Mouse (Mus musculus): Measurements from ENCODE around the gene B3gntl1. TPM values are rescaled to one million over a fixed set of nuclear protein-coding genes. Genes with fewer than 3 reads are reported as not detected.

B3gntl1 gene
- not detected in 2 replicates for polyA plus RNA-seq (2012)

DNA sequence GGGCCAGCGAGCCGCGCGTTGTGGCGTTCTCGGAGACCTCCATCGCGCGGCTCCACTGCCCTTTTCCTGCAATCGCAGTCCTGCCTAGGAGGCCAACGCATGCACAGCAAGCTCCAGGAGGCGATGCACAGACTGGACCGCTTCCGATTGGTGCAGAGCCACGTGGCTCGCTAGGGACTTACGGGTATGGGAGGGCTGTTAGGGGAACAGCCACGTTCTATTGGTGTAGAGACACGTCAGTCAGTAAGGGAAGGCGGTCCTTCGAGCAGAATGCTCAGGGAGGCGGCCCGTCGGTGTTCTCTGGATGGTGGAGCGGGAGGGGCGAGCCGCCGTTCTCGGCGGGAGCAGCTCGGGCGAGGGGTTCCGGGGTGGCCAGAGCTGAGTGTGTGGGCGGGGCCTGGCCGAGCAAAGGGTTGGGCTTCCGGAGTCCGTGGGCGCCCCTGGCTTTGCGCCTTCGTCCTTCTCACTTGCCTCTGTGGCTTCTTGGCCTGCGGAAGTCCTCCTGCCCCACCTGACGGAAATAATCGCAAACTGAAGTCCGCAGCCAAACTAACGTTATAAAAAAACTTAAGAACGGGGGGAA, at the start of gene B3gntl1:
TSS of gene B3gntl1 (minus strand) at position 164 of the 583 bp plus-strand sequence.
- Histone ChIP-seq H3K4me3 (replicated peaks) (peak within 1 kb of the TSS; percentile 69), H3K9me3 (ENCODE audit: control insufficient read depth, low read length) (peaks cover 3% of the 10 kb centered on the region; the same call in 1 of the 2 replicates), H3K27me3 (ENCODE audit: control insufficient read depth) (no peaks in the 10 kb centered on the region), H3K4me1 (ENCODE audit: control insufficient read depth) (peaks cover 18% of the 10 kb centered on the region), H3K36me3 (ENCODE audit: control insufficient read depth) (no peaks in the 10 kb centered on the region)
- no peak for TF ChIP-seq GATA1 (IDR thresholded peaks at IDR 0.05; ENCODE audit: low read length)
- no peak for TF ChIP-seq TAL1 (IDR thresholded peaks at IDR 0.05; ENCODE audit: low read length)

DNA sequence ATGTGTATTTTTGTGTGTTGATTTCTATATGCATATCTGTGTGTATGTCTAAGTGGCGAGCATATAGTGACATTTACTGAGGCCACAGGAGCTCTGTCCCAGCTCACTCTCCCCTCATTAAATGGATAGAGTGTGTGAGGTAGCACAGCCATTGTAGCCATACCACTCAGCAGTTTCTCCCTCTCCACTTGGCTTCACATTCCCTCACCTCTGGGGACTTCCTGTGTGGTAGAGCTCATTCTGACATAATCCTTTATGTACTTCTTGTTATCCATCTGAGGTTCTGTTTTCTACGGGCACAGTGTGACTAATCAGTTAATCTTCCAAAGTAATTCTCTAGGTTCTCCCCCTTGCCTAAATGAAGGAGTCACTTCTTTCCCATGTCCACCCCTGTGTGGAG, 49.5 kb upstream of the B3gntl1 start:
- H3K9me3 ChIP-seq (ENCODE audit: control insufficient read depth, low read length) = no peaks in the 10 kb centered on the region
- no peaks in the 10 kb centered on the region for H3K36me3 ChIP-seq (ENCODE audit: control insufficient read depth)
- no peaks in the 10 kb centered on the region for H3K4me1 ChIP-seq (ENCODE audit: control insufficient read depth)
- H3K27me3 ChIP-seq (ENCODE audit: control insufficient read depth) = no peaks in the 10 kb centered on the region
- no peak overlapping the region for H3K4me3 ChIP-seq (replicated peaks)
- TF ChIP-seq TAL1 (IDR thresholded peaks at IDR 0.05; ENCODE audit: low read length) = no peak
- no peak for TF ChIP-seq GATA1 (IDR thresholded peaks at IDR 0.05; ENCODE audit: low read length)

GRCm38 (mm10) chr11:121720752-121721151, 47.8 kb upstream of the B3gntl1 start:
- Histone ChIP-seq H3K9me3 (ENCODE audit: control insufficient read depth, low read length) (no peaks in the 10 kb centered on the region), H3K4me3 (replicated peaks) (no peak overlapping the region), H3K4me1 (ENCODE audit: control insufficient read depth) (no peaks in the 10 kb centered on the region), H3K27me3 (ENCODE audit: control insufficient read depth) (no peaks in the 10 kb centered on the region), H3K36me3 (ENCODE audit: control insufficient read depth) (no peaks in the 10 kb centered on the region)
- TF ChIP-seq GATA1 (IDR thresholded peaks at IDR 0.05; ENCODE audit: low read length) (no peak), TAL1 (IDR thresholded peaks at IDR 0.05; ENCODE audit: low read length) (no peak)

- TF ChIP-seq TAL1 (IDR thresholded peaks at IDR 0.05; ENCODE audit: low read length) = no peak
- no peak for TF ChIP-seq GATA1 (IDR thresholded peaks at IDR 0.05; ENCODE audit: low read length)
- Histone ChIP-seq H3K4me1 (ENCODE audit: control insufficient read depth) (peaks cover 5% of the 10 kb centered on the region), H3K36me3 (ENCODE audit: control insufficient read depth) (no peaks in the 10 kb centered on the region), H3K27me3 (ENCODE audit: control insufficient read depth) (no peaks in the 10 kb centered on the region), H3K9me3 (ENCODE audit: control insufficient read depth, low read length) (no peaks in the 10 kb centered on the region), H3K4me3 (replicated peaks) (no peak overlapping the region)
Observed at GRCm38 (mm10) chr11:121717724-121718123, 44.8 kb upstream of the B3gntl1 start.

GRCm38 (mm10) chr11:121714745-121715485, 42.0 kb upstream of the B3gntl1 start:
- peaks cover 7% of the 10 kb centered on the region for H3K4me1 ChIP-seq (ENCODE audit: control insufficient read depth)
- no peaks in the 10 kb centered on the region for H3K36me3 ChIP-seq (ENCODE audit: control insufficient read depth)
- no peaks in the 10 kb centered on the region for H3K27me3 ChIP-seq (ENCODE audit: control insufficient read depth)
- TF ChIP-seq TAL1 (IDR thresholded peaks at IDR 0.05; ENCODE audit: low read length) (no peak), GATA1 (IDR thresholded peaks at IDR 0.05; ENCODE audit: low read length) (no peak)
- no peak overlapping the region for H3K4me3 ChIP-seq (replicated peaks)
- no peaks in the 10 kb centered on the region for H3K9me3 ChIP-seq (ENCODE audit: control insufficient read depth, low read length)

DNA sequence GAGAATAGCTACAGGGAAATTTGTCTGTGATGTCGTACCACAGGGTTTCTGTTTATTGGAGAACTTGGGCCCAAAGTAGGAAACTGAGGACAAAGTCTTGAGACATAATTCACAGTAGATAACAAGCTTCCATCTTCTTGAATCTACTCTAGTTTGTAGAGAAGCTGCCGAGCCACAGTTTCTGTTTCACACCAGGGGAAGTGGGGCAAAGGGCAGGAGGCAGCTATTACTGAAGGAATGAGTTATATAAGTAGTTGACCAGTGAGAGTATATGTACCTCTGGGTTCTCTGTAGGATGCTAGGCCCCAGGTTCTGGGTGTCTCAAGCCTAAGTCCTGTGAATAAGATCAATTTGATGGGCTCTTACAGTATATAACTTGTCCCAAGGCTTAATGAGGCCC, 40.6 kb upstream of the B3gntl1 start:
- Histone ChIP-seq H3K4me3 (replicated peaks) (no peak overlapping the region), H3K27me3 (ENCODE audit: control insufficient read depth) (no peaks in the 10 kb centered on the region; the same call in 1 of the 2 replicates), H3K9me3 (ENCODE audit: control insufficient read depth, low read length) (no peaks in the 10 kb centered on the region), H3K4me1 (ENCODE audit: control insufficient read depth) (peaks cover 7% of the 10 kb centered on the region), H3K36me3 (ENCODE audit: control insufficient read depth) (no peaks in the 10 kb centered on the region)
- no peak for TF ChIP-seq GATA1 (IDR thresholded peaks at IDR 0.05; ENCODE audit: low read length)
- TF ChIP-seq TAL1 (IDR thresholded peaks at IDR 0.05; ENCODE audit: low read length) = no peak

DNA sequence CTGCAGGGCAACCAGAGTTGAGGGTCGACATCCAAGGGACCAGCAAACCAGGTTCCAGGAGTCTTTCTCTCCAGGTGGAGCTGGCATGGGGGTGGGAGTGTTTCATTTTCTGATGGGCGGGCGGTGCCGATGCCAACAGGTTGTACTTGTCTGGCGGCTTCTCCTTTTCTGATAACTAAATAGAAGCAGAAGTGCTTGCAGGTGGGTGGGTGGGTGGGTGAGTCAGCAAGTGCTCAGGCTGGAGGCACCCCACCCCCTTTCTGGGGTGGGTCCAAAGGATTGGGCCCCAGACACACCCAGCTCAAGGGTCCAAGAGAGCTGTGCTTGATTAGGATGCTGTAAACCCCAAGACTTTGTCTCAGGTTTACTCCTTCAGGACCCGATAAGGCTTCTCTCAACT, 40.0 kb upstream of the B3gntl1 start:
- H3K9me3 ChIP-seq (ENCODE audit: control insufficient read depth, low read length) = no peaks in the 10 kb centered on the region
- no peaks in the 10 kb centered on the region for H3K36me3 ChIP-seq (ENCODE audit: control insufficient read depth)
- no peak for TF ChIP-seq TAL1 (IDR thresholded peaks at IDR 0.05; ENCODE audit: low read length)
- TF ChIP-seq GATA1 (IDR thresholded peaks at IDR 0.05; ENCODE audit: low read length) = no peak
- H3K4me3 ChIP-seq (replicated peaks) = no peak overlapping the region
- no peaks in the 10 kb centered on the region; the same call in 1 of the 2 replicates for H3K27me3 ChIP-seq (ENCODE audit: control insufficient read depth)
- H3K4me1 ChIP-seq (ENCODE audit: control insufficient read depth) = peaks cover 7% of the 10 kb centered on the region

DNA sequence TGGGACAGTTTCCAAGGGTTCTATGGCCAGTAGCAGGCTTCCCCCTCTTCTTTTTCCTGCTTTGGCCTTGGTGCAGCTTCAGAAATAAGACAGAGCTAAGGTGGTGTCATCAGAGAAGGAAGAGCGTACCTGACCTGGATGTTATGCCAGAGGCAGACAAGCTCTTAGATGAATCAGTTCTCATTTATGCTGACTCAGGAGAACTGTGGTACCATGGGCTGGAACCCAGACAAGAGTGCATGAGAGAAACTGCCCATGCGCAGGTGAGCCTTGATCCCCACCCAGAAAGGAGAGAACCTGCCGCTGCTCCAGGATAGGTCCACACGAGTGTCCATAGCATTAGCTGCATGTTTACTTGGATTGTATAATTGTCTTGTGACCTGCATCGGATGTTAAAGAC, 37.3 kb upstream of the B3gntl1 start:
- Histone ChIP-seq H3K4me3 (replicated peaks) (no peak overlapping the region), H3K27me3 (ENCODE audit: control insufficient read depth) (peaks cover 10% of the 10 kb centered on the region), H3K9me3 (ENCODE audit: control insufficient read depth, low read length) (no peaks in the 10 kb centered on the region), H3K36me3 (ENCODE audit: control insufficient read depth) (no peaks in the 10 kb centered on the region), H3K4me1 (ENCODE audit: control insufficient read depth) (peaks cover 7% of the 10 kb centered on the region)
- no peak for TF ChIP-seq TAL1 (IDR thresholded peaks at IDR 0.05; ENCODE audit: low read length)
- TF ChIP-seq GATA1 (IDR thresholded peaks at IDR 0.05; ENCODE audit: low read length) = no peak

DNA sequence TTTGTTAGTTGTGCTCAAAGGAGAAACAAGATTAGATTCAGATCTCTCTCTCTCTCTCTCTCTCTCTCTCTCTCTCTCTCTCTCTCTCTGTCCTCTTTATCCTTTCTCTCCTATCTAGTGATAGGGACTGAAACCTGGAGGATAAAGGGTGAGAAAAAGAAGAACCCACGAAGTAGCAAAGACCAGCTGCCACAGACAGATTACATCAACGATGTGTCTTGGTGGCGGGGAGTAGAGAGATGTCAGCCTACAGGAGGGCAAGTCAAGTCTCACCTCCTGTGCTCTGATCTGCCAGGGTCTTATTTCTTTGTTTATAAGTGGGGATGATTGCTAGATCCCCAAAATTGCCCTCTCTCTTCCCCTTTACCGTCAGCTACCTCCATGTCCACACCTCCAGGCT, 36.3 kb upstream of the B3gntl1 start:
- Histone ChIP-seq H3K4me1 (ENCODE audit: control insufficient read depth) (peaks cover 7% of the 10 kb centered on the region), H3K4me3 (replicated peaks) (no peak overlapping the region), H3K27me3 (ENCODE audit: control insufficient read depth) (peaks cover 20% of the 10 kb centered on the region), H3K9me3 (ENCODE audit: control insufficient read depth, low read length) (no peaks in the 10 kb centered on the region), H3K36me3 (ENCODE audit: control insufficient read depth) (no peaks in the 10 kb centered on the region)
- TF ChIP-seq TAL1 (IDR thresholded peaks at IDR 0.05; ENCODE audit: low read length) (no peak), GATA1 (IDR thresholded peaks at IDR 0.05; ENCODE audit: low read length) (no peak)

All from erythroblast, embryonic 14.5 days (primary cell).